Mouse (Mus musculus): ENCODE data around the gene Zmiz1. TPM values are rescaled to one million over a fixed set of nuclear protein-coding genes. Genes with fewer than 3 reads are reported as not detected.
A peak's percentile ranks its signal among the peaks of the same experiment; 100 is the strongest.

The Zmiz1 gene
- total RNA-seq, 4 experiments from 2014 or later, result 18.5 to 28.7 (median 21.8) TPM

GRCm38 (mm10) chr14:25555848-25556247, 96.9 kb downstream of the Zmiz1 start:
- DNase-seq (ENCODE audit: low spot score in 2 of 2), result no peak

- no peak for DNase-seq (ENCODE audit: low spot score in 2 of 2)
Observed at GRCm38 (mm10) chr14:25557014-25557413, 98.0 kb downstream of the Zmiz1 start.

- no peak for DNase-seq (ENCODE audit: low spot score in 2 of 2)
Observed at GRCm38 (mm10) chr14:25558479-25558878, 99.5 kb downstream of the Zmiz1 start.

GRCm38 (mm10) chr14:25559907-25560306, 100.9 kb downstream of the Zmiz1 start:
- no peak for DNase-seq (ENCODE audit: low spot score in 2 of 2)

- DNase-seq (ENCODE audit: low spot score in 2 of 2), result no peak
Observed at GRCm38 (mm10) chr14:25560841-25561240, 101.9 kb downstream of the Zmiz1 start.

GRCm38 (mm10) chr14:25561716-25562115, 102.7 kb downstream of the Zmiz1 start:
- DNase-seq (ENCODE audit: low spot score in 2 of 2), result no peak

- DNase-seq (ENCODE audit: low spot score in 2 of 2), result no peak
Observed at GRCm38 (mm10) chr14:25562447-25562846, 103.5 kb downstream of the Zmiz1 start.

- DNase-seq (ENCODE audit: low spot score in 2 of 2), result no peak
Observed at GRCm38 (mm10) chr14:25562909-25563308, 103.9 kb downstream of the Zmiz1 start.

GRCm38 (mm10) chr14:25564577-25564976, 105.6 kb downstream of the Zmiz1 start:
- no peak for DNase-seq (ENCODE audit: low spot score in 2 of 2)

GRCm38 (mm10) chr14:25565344-25566088, 106.5 kb downstream of the Zmiz1 start:
- DNase-seq (ENCODE audit: low spot score in 2 of 2), result peak; percentile 76 to 79

- DNase-seq (ENCODE audit: low spot score in 2 of 2), result peak; percentile 44 to 53
Observed at GRCm38 (mm10) chr14:25567245-25567644, 108.3 kb downstream of the Zmiz1 start.

GRCm38 (mm10) chr14:25567837-25568236, 108.9 kb downstream of the Zmiz1 start:
- no peak for DNase-seq (ENCODE audit: low spot score in 2 of 2)

- no peak for DNase-seq (ENCODE audit: low spot score in 2 of 2)
Observed at GRCm38 (mm10) chr14:25574047-25574870, 115.3 kb downstream of the Zmiz1 start.

GRCm38 (mm10) chr14:25576642-25577041, 117.7 kb downstream of the Zmiz1 start:
- no peak for DNase-seq (ENCODE audit: low spot score in 2 of 2)

- DNase-seq (ENCODE audit: low spot score in 2 of 2), result no peak
Observed at GRCm38 (mm10) chr14:25577431-25577830, 118.4 kb downstream of the Zmiz1 start.

GRCm38 (mm10) chr14:25579597-25579996, 120.6 kb downstream of the Zmiz1 start:
- no peak for DNase-seq (ENCODE audit: low spot score in 2 of 2)

- no peak for DNase-seq (ENCODE audit: low spot score in 2 of 2)
Observed at GRCm38 (mm10) chr14:25580397-25580796, 121.4 kb downstream of the Zmiz1 start.

GRCm38 (mm10) chr14:25582603-25583002, 123.6 kb downstream of the Zmiz1 start:
- no peak for DNase-seq (ENCODE audit: low spot score in 2 of 2)

GRCm38 (mm10) chr14:25583899-25584298, 124.9 kb downstream of the Zmiz1 start:
- peak in 1 of 2 experiments; percentile 32 for DNase-seq (ENCODE audit: low spot score in 2 of 2)

GRCm38 (mm10) chr14:25585545-25586301, 126.7 kb downstream of the Zmiz1 start:
- peak in 1 of 2 experiments; percentile 55 for DNase-seq (ENCODE audit: low spot score in 2 of 2)

- no peak for DNase-seq (ENCODE audit: low spot score in 2 of 2)
Observed at GRCm38 (mm10) chr14:25586846-25587486, 128.0 kb downstream of the Zmiz1 start.
